Mouse (Mus musculus): ENCODE results near the gene Naif1.

GRCm38 (mm10) chr2:32447264-32447936 lies 2.9 kb upstream of the Naif1 start:
- no peak for TF ChIP-seq POLR2A (IDR thresholded peaks at IDR 0.05; ENCODE audit: extremely low read depth, insufficient read depth, low read length)
- no peak for TF ChIP-seq CTCF (IDR thresholded peaks at IDR 0.05; ENCODE audit: low read depth, low read length)

Measured in liver, adult 2 months (tissue).